Mouse (Mus musculus) liver, embryonic 13.5 days (tissue): ENCODE data around the gene A930009A15Rik. TPM values are rescaled to one million over a fixed set of nuclear protein-coding genes. Genes with fewer than 3 reads are reported as not detected.

Experiments used
- ATAC-seq: fragments of 200-750 bp; cut with Nextera tagmentation; 2 replicates; pipeline ENCODE4 v1.8.0; 2017; ENCODE audit warnings: low read depth, mild to moderate bottlenecking, moderate number of reproducible peaks, moderate library complexity
- DNase-seq: peaks from one replicate; pipeline ENCODE4 v3.0.0; 2022
- H3K27ac ChIP-seq: fragments of 300-500 bp; sonication (generic); 2 replicates; pipeline ENCODE4 v1.5.1; 2015; ENCODE audit warnings: moderate library complexity, mild to moderate bottlenecking, inconsistent platforms
- H3K27me3 ChIP-seq: fragments of 300-500 bp; sonication (generic); 2 replicates; pipeline ENCODE4 v1.6.1; 2015; ENCODE audit warnings: mild to moderate bottlenecking, inconsistent platforms
- H3K36me3 ChIP-seq: fragments of 300-500 bp; sonication (generic); 2 replicates; pipeline ENCODE4 v1.6.1; 2015; ENCODE audit warnings: mild to moderate bottlenecking, inconsistent platforms
- H3K4me1 ChIP-seq: fragments of 300-500 bp; sonication (generic); replicated peaks from 2 replicates; pipeline ENCODE4 v1.6.1; 2015; ENCODE audit warnings: inconsistent platforms
- H3K4me2 ChIP-seq: fragments of 300-500 bp; sonication (generic); 2 replicates; pipeline ENCODE4 v1.6.1; 2015; ENCODE audit warnings: inconsistent platforms, mild to moderate bottlenecking, moderate library complexity
- H3K4me3 ChIP-seq: fragments of 300-500 bp; sonication (generic); replicated peaks from 2 replicates; pipeline ENCODE4 v1.5.1; 2015; ENCODE audit warnings: mild to moderate bottlenecking, inconsistent platforms
- H3K9ac ChIP-seq: fragments of 300-500 bp; sonication (generic); 2 replicates; pipeline ENCODE4 v1.6.1; 2015; ENCODE audit warnings: mild to moderate bottlenecking, inconsistent platforms
- H3K9me3 ChIP-seq: fragments of 300-500 bp; sonication (generic); replicated peaks from 2 replicates; pipeline ENCODE4 v1.6.1; 2016; ENCODE audit warnings: inconsistent platforms
- WGBS: fragments of 180-500 bp; shearing (Covaris S2); methylation state at CpG from one replicate; pipeline ENCODE4 v1.1.7; 2015; ENCODE audit not compliant: insufficient replicate concordance; 5-methylcytosine and 5-hydroxymethylcytosine counted together
- polyA plus RNA-seq: library from polyadenylated mRNA; unstranded; fragments of >200 nt; fragmentation: Nextera tagmentation; extraction: Ambion mirVana; gene quantifications from 2 replicates; pipeline ENCODE4 v1.2.1, GENCODE M21; 2015

The A930009A15Rik gene
- polyA plus RNA-seq, 1 experiment from 2014 or later, result not detected

DNA sequence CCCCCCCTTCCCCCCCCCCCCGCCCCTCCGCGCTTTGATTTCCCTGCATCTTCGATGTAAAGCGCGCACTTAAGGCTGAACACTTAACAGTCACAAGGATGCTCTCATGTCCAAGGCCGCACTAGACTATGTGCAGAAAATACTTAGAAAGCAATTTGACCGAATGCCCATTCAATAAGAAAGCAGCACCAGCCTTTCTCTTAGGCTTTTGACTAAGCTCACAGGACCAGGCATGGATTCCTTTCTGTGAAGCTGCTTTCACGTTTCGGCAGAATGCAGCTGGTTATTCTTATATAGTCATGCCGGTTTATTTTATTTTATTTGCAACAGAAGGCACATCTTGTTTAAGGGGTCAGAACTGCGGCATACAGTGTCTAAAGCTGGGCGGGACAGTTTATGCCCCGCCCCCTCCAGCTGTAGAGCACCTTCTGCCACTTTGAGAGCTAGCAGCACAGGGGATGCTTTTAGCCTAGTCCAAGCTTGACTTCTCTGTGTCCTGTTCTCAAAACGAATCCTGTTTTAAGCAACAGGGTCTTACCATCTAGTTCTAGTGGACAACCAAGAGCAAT, 48.6 kb downstream of the A930009A15Rik start:
- no peak overlapping the region for H3K4me3 ChIP-seq
- 26% methylated on average over 15 of the region's 15 CpGs for WGBS

DNA sequence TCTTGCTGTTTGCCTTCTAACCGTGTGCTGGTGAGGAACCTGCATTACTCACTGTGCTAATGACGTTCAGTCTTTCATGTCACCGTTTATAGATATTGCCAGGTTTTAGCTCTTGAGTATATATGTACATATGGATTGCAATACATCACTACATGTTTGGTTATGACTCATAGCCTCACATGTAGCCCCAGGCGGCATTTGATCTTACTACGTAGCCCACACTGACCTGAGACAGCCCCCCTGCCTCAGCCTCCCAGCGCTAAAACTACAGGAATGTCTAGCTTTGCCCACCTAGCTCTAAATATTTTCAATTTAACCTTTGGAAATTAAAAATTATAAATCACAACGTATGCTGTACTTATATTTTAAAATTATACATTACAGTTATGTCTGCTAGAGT, 53.7 kb downstream of the A930009A15Rik start:
- Histone ChIP-seq H3K9ac (no peak overlapping the region), H3K4me3 (no peak overlapping the region), H3K4me1 (no peaks in the 10 kb centered on the region), H3K4me2 (no peak overlapping the region), H3K27me3 (0 out of 2 replicates have a peak, but pooled peaks cover 3% of the 10 kb centered on the region), H3K9me3 (no peaks in the 10 kb centered on the region), H3K27ac (no peak overlapping the region), H3K36me3 (no peaks in the 10 kb centered on the region)
- ATAC-seq, result no peak
- WGBS, result 77% methylated on average over 7 of the region's 7 CpGs
- no peak for DNase-seq

More for the DNA sequence above, 48.6 kb downstream of the A930009A15Rik start:
- H3K27ac ChIP-seq, result no peak overlapping the region
- no peaks in the 10 kb centered on the region for H3K9me3 ChIP-seq
- H3K4me1 ChIP-seq, result no peaks in the 10 kb centered on the region
- H3K36me3 ChIP-seq, result no peaks in the 10 kb centered on the region
- H3K4me2 ChIP-seq, result no peak overlapping the region
- DNase-seq (no peak), ATAC-seq (no peak)
- H3K9ac ChIP-seq, result no peak overlapping the region
- 0 out of 2 replicates have a peak, but pooled peaks cover 3% of the 10 kb centered on the region for H3K27me3 ChIP-seq

DNA sequence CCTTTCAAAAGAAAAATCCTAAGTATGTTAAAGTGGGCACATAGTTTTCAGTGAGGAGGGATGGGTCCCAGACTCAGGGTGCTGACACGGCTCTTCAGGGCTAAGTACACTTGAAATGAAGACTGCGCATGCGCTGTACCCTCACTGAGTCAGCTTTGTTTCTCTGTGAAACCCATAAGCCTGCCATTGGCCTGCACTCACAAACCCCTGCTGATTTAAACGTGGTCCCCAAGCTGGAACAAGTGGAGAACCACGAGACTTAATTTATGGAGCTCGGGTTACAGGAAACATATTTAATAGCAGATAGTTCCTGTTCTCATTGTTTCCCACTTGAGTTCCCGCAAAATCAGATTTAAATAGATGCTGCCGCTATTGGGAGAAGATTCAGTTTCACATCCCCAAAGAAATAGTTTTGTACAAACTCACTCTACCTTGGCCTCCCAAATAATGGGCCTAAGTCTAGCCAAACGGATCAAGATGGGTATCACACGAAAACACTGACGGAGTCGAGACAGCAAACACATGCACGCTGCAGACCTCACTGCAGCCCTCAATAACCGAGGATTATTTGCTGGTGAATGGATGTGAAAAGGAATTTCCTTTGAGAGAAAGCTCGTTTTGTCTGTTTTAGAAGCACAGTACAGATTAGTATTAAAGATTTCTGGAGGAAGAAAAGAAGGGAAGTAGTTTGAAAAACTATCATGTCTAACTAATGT, 54.3 kb downstream of the A930009A15Rik start:
- no peaks in the 10 kb centered on the region for H3K27me3 ChIP-seq
- no peak overlapping the region for H3K9ac ChIP-seq
- ATAC-seq (no peak), DNase-seq (no peak)
- no peaks in the 10 kb centered on the region for H3K9me3 ChIP-seq
- H3K4me1 ChIP-seq, result no peaks in the 10 kb centered on the region
- H3K4me2 ChIP-seq, result no peak overlapping the region
- H3K27ac ChIP-seq, result no peak overlapping the region
- 57% methylated on average over 15 of the region's 15 CpGs for WGBS
- H3K36me3 ChIP-seq, result no peaks in the 10 kb centered on the region
- no peak overlapping the region for H3K4me3 ChIP-seq

DNA sequence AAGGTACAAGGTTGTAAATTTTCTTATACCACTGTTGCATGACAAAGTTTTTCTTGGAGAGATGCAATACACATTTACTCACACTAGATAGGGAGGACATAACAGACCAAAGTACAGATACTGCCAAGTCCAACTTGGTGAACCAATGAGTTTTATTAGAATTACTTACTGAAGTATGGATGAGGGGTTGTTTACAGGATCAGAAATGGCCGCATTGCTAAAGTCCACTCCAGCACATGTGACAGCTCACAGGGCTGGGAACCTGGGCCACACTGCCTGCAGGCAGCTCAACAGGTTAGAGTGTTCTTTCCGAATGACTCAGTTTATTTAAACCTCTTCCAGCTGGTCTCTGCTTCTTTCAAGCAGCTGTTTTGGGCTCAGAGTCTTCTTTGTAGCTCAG, 55.2 kb downstream of the A930009A15Rik start:
- ATAC-seq (no peak), DNase-seq (no peak)
- H3K27ac ChIP-seq, result no peak overlapping the region
- no peak overlapping the region for H3K4me2 ChIP-seq
- H3K9ac ChIP-seq, result no peak overlapping the region
- H3K4me3 ChIP-seq, result no peak overlapping the region
- H3K9me3 ChIP-seq, result no peaks in the 10 kb centered on the region
- no peaks in the 10 kb centered on the region for H3K36me3 ChIP-seq
- no peaks in the 10 kb centered on the region for H3K27me3 ChIP-seq
- H3K4me1 ChIP-seq, result no peaks in the 10 kb centered on the region
- 70% methylated on average over 2 of the region's 2 CpGs for WGBS

DNA sequence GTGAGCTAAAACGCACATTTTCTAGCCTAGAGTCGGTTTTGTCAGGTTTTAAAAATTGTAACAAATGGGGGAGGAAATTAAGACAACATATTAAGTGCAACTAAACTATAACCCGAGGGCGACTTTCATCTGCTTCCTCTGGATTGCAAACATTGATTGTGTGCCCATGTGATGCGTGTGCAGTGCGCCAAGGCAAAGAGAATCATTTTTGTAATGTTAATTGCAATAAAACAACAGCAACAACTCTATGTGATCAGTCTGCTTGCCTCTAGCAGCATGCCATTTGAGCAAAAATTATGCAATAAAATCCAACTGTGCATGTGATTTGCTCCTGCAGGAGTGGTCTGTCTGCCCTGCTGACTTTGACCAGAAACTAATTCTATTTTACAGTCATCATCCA, 56.9 kb downstream of the A930009A15Rik start:
- no peak for DNase-seq
- Histone ChIP-seq H3K27me3 (no peaks in the 10 kb centered on the region), H3K9ac (no peak overlapping the region), H3K4me1 (no peaks in the 10 kb centered on the region), H3K27ac (no peak overlapping the region), H3K9me3 (no peaks in the 10 kb centered on the region), H3K4me3 (no peak overlapping the region), H3K36me3 (no peaks in the 10 kb centered on the region), H3K4me2 (no peak overlapping the region)
- 60% methylated on average over 6 of the region's 6 CpGs for WGBS
- ATAC-seq, result no peak

Other genes starting within 250 kb of the A930009A15Rik start
- 10.2 and 13.4 TPM in 2 replicates for gene Tmem19, start 207.5 kb upstream of the A930009A15Rik start, polyA plus RNA-seq
- 7.0 and 9.0 TPM in 2 replicates for gene Thap2, start 185.5 kb upstream of the A930009A15Rik start, polyA plus RNA-seq
- 6.6 and 7.9 TPM in 2 replicates for gene Zfc3h1, start 185.0 kb upstream of the A930009A15Rik start, polyA plus RNA-seq
- 2.1 and 2.4 TPM in 2 replicates for gene Lgr5, start 17.8 kb downstream of the A930009A15Rik start, polyA plus RNA-seq
- 63.1 and 74.9 TPM in 2 replicates for gene Tspan8, start 246.8 kb downstream of the A930009A15Rik start, polyA plus RNA-seq